Mouse (Mus musculus) kidney, embryonic 14.5 days (tissue): Measurements from ENCODE around the gene Cckar. TPM values are rescaled to one million over a fixed set of nuclear protein-coding genes. Genes with fewer than 3 reads are reported as not detected.

ENCODE experiments used
- ATAC-seq: fragments of 200-750 bp; cut with Nextera tagmentation; 2 replicates; pipeline ENCODE4 v1.8.0; 2017; ENCODE audit warnings: moderate number of reproducible peaks, mild to moderate bottlenecking, moderate TSS enrichment, moderate library complexity; ENCODE audit not compliant: low FRiP score, low TSS enrichment
- H3K27ac ChIP-seq: fragments of 300-500 bp; sonication (generic); 2 replicates; pipeline ENCODE4 v1.5.1; 2014; ENCODE audit warnings: low read depth, mild to moderate bottlenecking, low read length, moderate library complexity, mixed read lengths
- H3K27me3 ChIP-seq: fragments of 300-500 bp; sonication (generic); 2 replicates; pipeline ENCODE4 v1.6.1; 2014; ENCODE audit warnings: mild to moderate bottlenecking, low read length; ENCODE audit not compliant: control insufficient read depth, insufficient read depth
- H3K36me3 ChIP-seq: fragments of 300-500 bp; sonication (generic); 2 replicates; pipeline ENCODE4 v1.6.1; 2014; ENCODE audit warnings: low read length, mixed read lengths; ENCODE audit not compliant: control insufficient read depth, insufficient read depth
- H3K4me1 ChIP-seq: fragments of 300-500 bp; sonication (generic); 2 replicates; pipeline ENCODE4 v1.6.1; 2014; ENCODE audit warnings: low read length, mixed read lengths; ENCODE audit not compliant: control insufficient read depth, insufficient read depth
- H3K4me2 ChIP-seq: fragments of 300-500 bp; sonication (generic); replicated peaks from 2 replicates; pipeline ENCODE4 v1.6.1; 2014; ENCODE audit warnings: low read depth, mild to moderate bottlenecking, low read length
- H3K4me3 ChIP-seq: fragments of 300-500 bp; sonication (generic); 2 replicates; pipeline ENCODE4 v1.5.1; 2014; ENCODE audit warnings: mild to moderate bottlenecking, low read length
- H3K9ac ChIP-seq: fragments of 300-500 bp; sonication (generic); 2 replicates; pipeline ENCODE4 v1.6.1; 2014; ENCODE audit warnings: low read depth, mild to moderate bottlenecking, low read length, moderate library complexity
- H3K9me3 ChIP-seq: fragments of 300-500 bp; sonication (generic); 2 replicates; pipeline ENCODE4 v1.6.1; 2016; ENCODE audit warnings: low read length; ENCODE audit not compliant: control insufficient read depth
- whole genome bisulfite sequencing: fragments of 180-500 bp; shearing (Covaris S2); extraction: QIAGEN DNeasy Blood & Tissue Kit; methylation state at CpG from one replicate; pipeline ENCODE4 v1.1.7; 2014; 5-methylcytosine and 5-hydroxymethylcytosine counted together
- polyA plus RNA-seq: library from polyadenylated mRNA; unstranded; fragments of >200 nt; fragmentation: Nextera tagmentation; extraction: Ambion mirVana; gene quantifications from 2 replicates; pipeline ENCODE4 v1.2.1, GENCODE M21; 2014

Cckar gene
- 1.2 and 1.6 TPM in 2 replicates for polyA plus RNA-seq

DNA sequence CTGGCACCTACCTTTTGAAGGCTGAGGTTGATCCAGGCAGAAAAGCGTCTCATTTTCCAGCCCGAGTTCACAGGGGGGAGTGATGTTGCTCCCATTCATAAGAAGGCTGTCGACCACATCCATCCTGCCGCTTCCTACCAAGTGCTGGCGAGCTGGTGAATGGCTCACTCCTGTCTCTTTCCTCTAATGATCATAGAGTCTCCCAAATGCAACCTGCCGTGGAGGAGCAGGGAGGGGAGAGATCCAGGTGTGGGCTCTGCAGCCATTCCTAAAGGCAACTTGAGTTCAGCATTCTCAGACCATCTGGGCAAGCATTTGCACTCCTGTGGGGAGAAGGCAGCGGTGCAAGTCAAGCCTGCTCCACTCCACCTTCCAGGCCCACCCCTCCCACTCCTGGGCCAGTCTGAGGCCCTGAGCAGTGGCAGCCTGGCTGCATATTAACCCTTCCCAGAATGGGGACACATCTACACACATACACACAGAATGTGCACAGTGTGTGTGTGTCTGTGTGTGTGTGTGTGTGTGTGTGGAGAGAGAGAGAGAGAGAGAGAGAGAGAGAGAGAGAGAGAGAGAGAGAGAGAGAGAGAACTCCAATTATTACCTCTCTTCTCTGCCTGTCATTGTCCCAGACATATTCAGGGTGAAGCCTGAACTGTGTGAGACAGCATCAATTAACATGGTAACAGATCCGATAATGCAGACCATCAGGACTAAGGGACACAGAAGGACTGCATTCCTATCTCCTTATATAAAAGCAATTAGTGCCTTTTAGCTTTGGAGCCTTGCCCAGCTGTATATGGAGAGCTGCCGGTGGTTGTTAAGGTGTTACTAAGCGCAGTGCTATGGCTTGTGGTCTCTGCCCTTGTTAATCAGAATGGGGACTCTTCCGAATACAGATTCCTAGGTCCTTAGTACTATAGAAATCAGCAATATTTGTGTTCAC, at the start of gene Cckar:
Gene Cckar (minus strand): TSS at position 471 of the 943 bp plus-strand sequence.
- 39% methylated on average over 11 of the region's 11 CpGs for WGBS
- H3K27me3 ChIP-seq: no peaks in the 10 kb centered on the region
- H3K4me2 ChIP-seq: peak within 1 kb of the TSS; percentile 22; the same call in 1 of the 2 replicates
- no peaks in the 10 kb centered on the region for H3K36me3 ChIP-seq
- H3K4me1 ChIP-seq: 0 out of 2 replicates have a peak, but pooled peaks cover 12% of the 10 kb centered on the region
- ATAC-seq: peak; percentile 85; the same call in 1 of the 2 replicates
- H3K27ac ChIP-seq: no peak within 1 kb of the TSS
- no peak within 1 kb of the TSS for H3K9ac ChIP-seq
- H3K9me3 ChIP-seq: no peaks in the 10 kb centered on the region
- H3K4me3 ChIP-seq: no peak within 1 kb of the TSS

GRCm38 (mm10) chr5:53744061-53744460, 36.6 kb upstream of the Cckar start:
- 85% methylated on average over 1 of the region's 2 CpGs for WGBS

GRCm38 (mm10) chr5:53732933-53733332, 25.4 kb upstream of the Cckar start:
- WGBS: 69% methylated on average over 10 of the region's 10 CpGs
- Histone ChIP-seq H3K4me3 (no peak overlapping the region), H3K36me3 (no peaks in the 10 kb centered on the region), H3K4me2 (no peak overlapping the region), H3K27me3 (no peaks in the 10 kb centered on the region), H3K4me1 (no peaks in the 10 kb centered on the region), H3K27ac (no peak overlapping the region), H3K9ac (no peak overlapping the region), H3K9me3 (no peaks in the 10 kb centered on the region)
- ATAC-seq: no peak

More at GRCm38 (mm10) chr5:53744061-53744460, 36.6 kb upstream of the Cckar start:
- ATAC-seq: no peak
- Histone ChIP-seq H3K27me3 (no peaks in the 10 kb centered on the region), H3K36me3 (no peaks in the 10 kb centered on the region), H3K4me1 (no peaks in the 10 kb centered on the region), H3K27ac (no peak overlapping the region), H3K4me3 (no peak overlapping the region), H3K4me2 (no peak overlapping the region), H3K9ac (no peak overlapping the region), H3K9me3 (no peaks in the 10 kb centered on the region)

DNA sequence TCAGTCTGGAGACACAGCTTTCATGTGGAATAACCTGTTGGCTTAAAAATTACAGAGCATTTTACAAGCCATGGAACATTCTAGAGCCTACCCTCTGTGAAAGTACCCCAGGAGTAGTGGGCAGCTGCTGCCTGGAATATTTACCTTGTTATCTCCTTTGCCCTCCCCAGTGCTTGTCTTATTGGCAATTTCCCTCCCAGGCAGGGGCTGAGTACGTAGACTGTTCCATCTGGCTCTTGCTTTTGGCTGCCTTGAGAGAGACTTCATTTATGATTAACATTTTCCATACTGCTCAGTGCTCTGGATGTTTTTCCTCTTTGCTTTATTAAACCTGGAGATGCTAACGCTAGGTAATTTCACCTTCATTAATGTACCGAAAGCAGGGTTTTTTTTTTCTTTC, 20.1 kb upstream of the Cckar start:
- no peak overlapping the region for H3K9ac ChIP-seq
- no peaks in the 10 kb centered on the region for H3K27me3 ChIP-seq
- no peaks in the 10 kb centered on the region for H3K9me3 ChIP-seq
- WGBS: 77% methylated on average over 3 of the region's 3 CpGs
- no peaks in the 10 kb centered on the region for H3K36me3 ChIP-seq
- ATAC-seq: no peak
- no peak overlapping the region for H3K4me2 ChIP-seq
- no peak overlapping the region for H3K27ac ChIP-seq
- no peak overlapping the region for H3K4me3 ChIP-seq
- no peaks in the 10 kb centered on the region for H3K4me1 ChIP-seq

- ATAC-seq: no peak
- H3K27me3 ChIP-seq: no peaks in the 10 kb centered on the region
- no peaks in the 10 kb centered on the region for H3K36me3 ChIP-seq
- H3K9ac ChIP-seq: no peak overlapping the region
- no peak overlapping the region for H3K27ac ChIP-seq
- no peak overlapping the region for H3K4me3 ChIP-seq
- no peaks in the 10 kb centered on the region for H3K4me1 ChIP-seq
- no peaks in the 10 kb centered on the region for H3K9me3 ChIP-seq
- 90% methylated on average over 5 of the region's 5 CpGs for WGBS
- no peak overlapping the region for H3K4me2 ChIP-seq
These were observed 18.5 kb upstream of the Cckar start for GRCm38 (mm10) chr5:53726011-53726410.

DNA sequence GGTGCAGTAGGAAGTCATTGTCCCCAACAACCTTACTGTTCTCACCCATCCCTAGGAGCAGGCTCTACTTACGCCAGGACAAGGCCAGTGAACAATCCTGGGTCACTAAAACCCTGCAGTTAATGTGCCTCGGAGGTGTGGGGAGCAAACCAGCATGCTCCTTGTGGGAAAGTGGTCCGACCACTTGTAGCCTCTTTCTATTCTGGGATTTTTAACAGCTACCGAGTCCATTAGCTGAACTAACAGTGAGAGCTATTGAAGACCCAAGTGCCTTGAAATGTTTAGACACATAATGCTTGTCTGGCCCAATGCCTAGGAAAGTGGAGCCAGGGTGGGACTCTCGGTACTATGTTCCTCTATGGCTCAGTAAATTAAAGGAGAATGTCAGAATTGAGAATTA, 9.0 kb upstream of the Cckar start:
- Histone ChIP-seq H3K9ac (no peak overlapping the region), H3K36me3 (no peaks in the 10 kb centered on the region), H3K4me1 (no peaks in the 10 kb centered on the region), H3K27me3 (no peaks in the 10 kb centered on the region), H3K4me3 (no peak overlapping the region), H3K9me3 (no peaks in the 10 kb centered on the region), H3K4me2 (no peak overlapping the region), H3K27ac (no peak overlapping the region)
- 59% methylated on average over 5 of the region's 5 CpGs for WGBS
- ATAC-seq: no peak

- Histone ChIP-seq H3K9ac (no peak overlapping the region), H3K4me2 (no peak overlapping the region), H3K4me3 (no peak overlapping the region), H3K4me1 (0 out of 2 replicates have a peak, but pooled peaks cover 12% of the 10 kb centered on the region), H3K27ac (no peak overlapping the region), H3K27me3 (no peaks in the 10 kb centered on the region), H3K36me3 (no peaks in the 10 kb centered on the region), H3K9me3 (no peaks in the 10 kb centered on the region)
- no peak for ATAC-seq
- WGBS: 65% methylated on average over 9 of the region's 9 CpGs
These were observed 3.8 kb upstream of the Cckar start for GRCm38 (mm10) chr5:53711277-53711676.

- no peak for ATAC-seq
- H3K4me3 ChIP-seq: no peak overlapping the region
- 0 out of 2 replicates have a peak, but pooled peaks cover 12% of the 10 kb centered on the region for H3K4me1 ChIP-seq
- H3K27ac ChIP-seq: no peak overlapping the region
- no peaks in the 10 kb centered on the region for H3K27me3 ChIP-seq
- no peak overlapping the region for H3K4me2 ChIP-seq
- H3K36me3 ChIP-seq: no peaks in the 10 kb centered on the region
- H3K9me3 ChIP-seq: no peaks in the 10 kb centered on the region
- WGBS: 65% methylated on average over 4 of the region's 4 CpGs
- H3K9ac ChIP-seq: no peak overlapping the region
These were observed 686 bp upstream of the Cckar start for GRCm38 (mm10) chr5:53708191-53708590.

GRCm38 (mm10) chr5:53702686-53703085, 4.8 kb downstream of the Cckar start:
- no peaks in the 10 kb centered on the region for H3K27me3 ChIP-seq
- no peak overlapping the region for H3K9ac ChIP-seq
- ATAC-seq: no peak
- no peaks in the 10 kb centered on the region for H3K9me3 ChIP-seq
- H3K4me1 ChIP-seq: 0 out of 2 replicates have a peak, but pooled peaks cover 10% of the 10 kb centered on the region
- H3K27ac ChIP-seq: no peak overlapping the region
- H3K4me3 ChIP-seq: no peak overlapping the region
- no peaks in the 10 kb centered on the region for H3K36me3 ChIP-seq
- 93% methylated on average over 14 of the region's 14 CpGs for WGBS
- H3K4me2 ChIP-seq: no peak overlapping the region
